Mouse (Mus musculus): ENCODE results near the gene Sdccag8. TPM values are rescaled to one million over a fixed set of nuclear protein-coding genes. Genes with fewer than 3 reads are reported as not detected.

Gene Sdccag8
- polyA plus RNA-seq, 1 experiment from 2014 or later: 17.4 TPM

GRCm38 (mm10) chr1:177039093-177039674 lies 224.7 kb downstream of the Sdccag8 start:
- Histone ChIP-seq H3K4me1 (ENCODE audit: control insufficient read depth, insufficient read depth, low read length) (no peaks in the 10 kb centered on the region; the same call in 1 of the 2 replicates), H3K36me3 (ENCODE audit: control insufficient read depth, insufficient read depth, low read length) (no peaks in the 10 kb centered on the region), H3K27ac (ENCODE audit: low read length) (peak overlapping the region; percentile 49), H3K9me3 (replicated peaks; ENCODE audit: control insufficient read depth, low read length) (no peaks in the 10 kb centered on the region), H3K4me3 (replicated peaks; ENCODE audit: low read length) (no peak overlapping the region), H3K27me3 (ENCODE audit: control insufficient read depth, insufficient read depth, low read length) (no peaks in the 10 kb centered on the region), H3K9ac (ENCODE audit: low read length) (no peak overlapping the region), H3K4me2 (ENCODE audit: low read depth, low read length) (no peak overlapping the region)
- WGBS: 55% methylated on average over 6 of the region's 6 CpGs
- ATAC-seq (ENCODE audit: insufficient read depth, low FRiP score): no peak

DNA sequence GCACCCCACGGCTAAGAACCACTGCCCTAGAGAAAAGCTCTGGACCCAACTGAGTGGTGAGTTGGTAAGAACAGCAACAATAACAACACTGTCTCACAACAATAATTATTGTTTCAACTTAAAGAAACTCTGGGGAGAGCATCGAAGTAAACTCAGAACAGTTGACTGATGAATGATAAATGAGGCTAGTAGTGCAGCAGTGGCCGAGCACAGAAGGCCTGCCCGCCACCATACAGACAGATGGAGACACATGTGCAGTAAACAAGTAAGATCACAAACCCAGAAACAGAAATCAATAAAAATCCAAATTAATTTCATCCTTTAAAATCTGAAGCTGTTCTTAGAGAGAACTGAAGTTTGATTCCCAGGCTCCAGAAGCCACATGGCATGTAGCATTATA lies 225.6 kb downstream of the Sdccag8 start:
- WGBS: 35% methylated on average over 4 of the region's 4 CpGs
- no peak for ATAC-seq (ENCODE audit: insufficient read depth, low FRiP score)
- H3K27ac ChIP-seq (ENCODE audit: low read length): peak overlapping the region; percentile 57

DNA sequence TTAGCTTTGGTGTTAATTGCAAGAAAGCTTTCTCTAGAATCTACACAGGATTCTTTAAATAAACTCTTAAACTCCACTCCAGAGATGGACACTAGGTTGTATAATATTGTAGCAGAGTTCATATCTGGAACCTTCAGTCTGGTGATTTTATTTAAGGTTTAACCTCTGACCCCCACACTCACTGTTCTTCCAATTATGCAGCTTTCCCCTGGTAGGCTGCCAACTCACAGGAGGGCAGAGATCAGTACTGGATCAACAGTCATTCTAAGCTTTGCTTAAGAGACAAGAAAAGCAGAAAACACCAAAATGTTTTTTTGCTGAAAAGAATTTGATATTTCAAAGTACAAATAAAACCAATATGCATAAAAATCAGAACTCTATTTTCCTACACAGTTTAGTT lies 231.4 kb downstream of the Sdccag8 start:
- Histone ChIP-seq H3K9ac (ENCODE audit: low read length) (no peak overlapping the region), H3K27me3 (ENCODE audit: control insufficient read depth, insufficient read depth, low read length) (no peaks in the 10 kb centered on the region), H3K4me2 (ENCODE audit: low read depth, low read length) (no peak overlapping the region), H3K9me3 (replicated peaks; ENCODE audit: control insufficient read depth, low read length) (no peaks in the 10 kb centered on the region), H3K27ac (ENCODE audit: low read length) (no peak overlapping the region), H3K36me3 (ENCODE audit: control insufficient read depth, insufficient read depth, low read length) (no peaks in the 10 kb centered on the region), H3K4me1 (ENCODE audit: control insufficient read depth, insufficient read depth, low read length) (no peaks in the 10 kb centered on the region), H3K4me3 (replicated peaks; ENCODE audit: low read length) (no peak overlapping the region)
- ATAC-seq (ENCODE audit: insufficient read depth, low FRiP score): no peak

More for the DNA sequence above, 225.6 kb downstream of the Sdccag8 start:
- Histone ChIP-seq H3K9ac (ENCODE audit: low read length) (no peak overlapping the region), H3K36me3 (ENCODE audit: control insufficient read depth, insufficient read depth, low read length) (no peaks in the 10 kb centered on the region), H3K4me3 (replicated peaks; ENCODE audit: low read length) (no peak overlapping the region), H3K9me3 (replicated peaks; ENCODE audit: control insufficient read depth, low read length) (no peaks in the 10 kb centered on the region), H3K4me2 (ENCODE audit: low read depth, low read length) (no peak overlapping the region), H3K27me3 (ENCODE audit: control insufficient read depth, insufficient read depth, low read length) (no peaks in the 10 kb centered on the region), H3K4me1 (ENCODE audit: control insufficient read depth, insufficient read depth, low read length) (no peaks in the 10 kb centered on the region; the same call in 1 of the 2 replicates)

GRCm38 (mm10) chr1:177046963-177047362 lies 232.5 kb downstream of the Sdccag8 start:
- H3K9ac ChIP-seq (ENCODE audit: low read length): no peak overlapping the region
- 61% methylated on average over 2 of the region's 2 CpGs for WGBS
- H3K4me3 ChIP-seq (replicated peaks; ENCODE audit: low read length): no peak overlapping the region
- no peak for ATAC-seq (ENCODE audit: insufficient read depth, low FRiP score)
- no peak overlapping the region for H3K27ac ChIP-seq (ENCODE audit: low read length)
- H3K36me3 ChIP-seq (ENCODE audit: control insufficient read depth, insufficient read depth, low read length): no peaks in the 10 kb centered on the region
- no peaks in the 10 kb centered on the region for H3K9me3 ChIP-seq (replicated peaks; ENCODE audit: control insufficient read depth, low read length)
- no peaks in the 10 kb centered on the region for H3K27me3 ChIP-seq (ENCODE audit: control insufficient read depth, insufficient read depth, low read length)
- no peak overlapping the region for H3K4me2 ChIP-seq (ENCODE audit: low read depth, low read length)
- H3K4me1 ChIP-seq (ENCODE audit: control insufficient read depth, insufficient read depth, low read length): no peaks in the 10 kb centered on the region

DNA sequence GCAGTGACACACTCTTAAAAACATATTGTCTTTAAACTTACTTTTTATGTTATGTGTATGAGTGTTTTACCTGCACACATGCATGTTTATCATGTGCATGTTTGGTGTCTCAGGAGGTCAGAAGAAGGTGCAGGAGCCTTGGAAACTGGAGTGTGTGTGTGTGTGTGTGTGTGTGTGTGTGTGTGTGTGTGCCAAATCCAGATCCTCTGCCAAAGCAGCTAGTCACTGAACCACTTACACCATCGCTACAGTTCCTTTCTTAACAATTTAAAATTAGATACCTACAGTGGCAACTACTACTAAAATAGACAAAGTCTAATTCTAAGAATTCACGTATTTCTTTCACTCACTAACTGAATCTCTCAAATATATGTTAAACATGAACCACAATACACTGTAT lies 234.3 kb downstream of the Sdccag8 start:
- ATAC-seq (ENCODE audit: insufficient read depth, low FRiP score): no peak
- H3K4me2 ChIP-seq (ENCODE audit: low read depth, low read length): no peak overlapping the region
- H3K9me3 ChIP-seq (replicated peaks; ENCODE audit: control insufficient read depth, low read length): no peaks in the 10 kb centered on the region
- no peak overlapping the region for H3K4me3 ChIP-seq (replicated peaks; ENCODE audit: low read length)
- no peaks in the 10 kb centered on the region for H3K36me3 ChIP-seq (ENCODE audit: control insufficient read depth, insufficient read depth, low read length)
- H3K9ac ChIP-seq (ENCODE audit: low read length): no peak overlapping the region
- H3K27me3 ChIP-seq (ENCODE audit: control insufficient read depth, insufficient read depth, low read length): no peaks in the 10 kb centered on the region
- 91% methylated on average over 2 of the region's 2 CpGs for WGBS
- H3K27ac ChIP-seq (ENCODE audit: low read length): no peak overlapping the region
- no peaks in the 10 kb centered on the region for H3K4me1 ChIP-seq (ENCODE audit: control insufficient read depth, insufficient read depth, low read length)

GRCm38 (mm10) chr1:177051366-177051963 lies 237.0 kb downstream of the Sdccag8 start:
- no peaks in the 10 kb centered on the region for H3K36me3 ChIP-seq (ENCODE audit: control insufficient read depth, insufficient read depth, low read length)
- H3K27ac ChIP-seq (ENCODE audit: low read length): no peak overlapping the region
- no peaks in the 10 kb centered on the region for H3K4me1 ChIP-seq (ENCODE audit: control insufficient read depth, insufficient read depth, low read length)
- no peak overlapping the region for H3K4me2 ChIP-seq (ENCODE audit: low read depth, low read length)
- ATAC-seq (ENCODE audit: insufficient read depth, low FRiP score): no peak
- no peaks in the 10 kb centered on the region for H3K9me3 ChIP-seq (replicated peaks; ENCODE audit: control insufficient read depth, low read length)
- H3K4me3 ChIP-seq (replicated peaks; ENCODE audit: low read length): no peak overlapping the region
- WGBS: 65% methylated on average over 11 of the region's 11 CpGs
- H3K9ac ChIP-seq (ENCODE audit: low read length): no peak overlapping the region
- H3K27me3 ChIP-seq (ENCODE audit: control insufficient read depth, insufficient read depth, low read length): no peaks in the 10 kb centered on the region

GRCm38 (mm10) chr1:177054891-177055290 lies 240.4 kb downstream of the Sdccag8 start:
- no peak overlapping the region for H3K4me3 ChIP-seq (replicated peaks; ENCODE audit: low read length)
- H3K27me3 ChIP-seq (ENCODE audit: control insufficient read depth, insufficient read depth, low read length): no peaks in the 10 kb centered on the region
- H3K4me1 ChIP-seq (ENCODE audit: control insufficient read depth, insufficient read depth, low read length): no peaks in the 10 kb centered on the region
- H3K27ac ChIP-seq (ENCODE audit: low read length): no peak overlapping the region
- WGBS: 84% methylated on average over 2 of the region's 2 CpGs
- no peak for ATAC-seq (ENCODE audit: insufficient read depth, low FRiP score)
- H3K4me2 ChIP-seq (ENCODE audit: low read depth, low read length): no peak overlapping the region
- H3K9me3 ChIP-seq (replicated peaks; ENCODE audit: control insufficient read depth, low read length): no peaks in the 10 kb centered on the region
- H3K9ac ChIP-seq (ENCODE audit: low read length): no peak overlapping the region
- no peaks in the 10 kb centered on the region for H3K36me3 ChIP-seq (ENCODE audit: control insufficient read depth, insufficient read depth, low read length)

GRCm38 (mm10) chr1:177061761-177062160 lies 247.3 kb downstream of the Sdccag8 start:
- Histone ChIP-seq H3K9me3 (replicated peaks; ENCODE audit: control insufficient read depth, low read length) (no peaks in the 10 kb centered on the region), H3K4me1 (ENCODE audit: control insufficient read depth, insufficient read depth, low read length) (no peaks in the 10 kb centered on the region), H3K4me2 (ENCODE audit: low read depth, low read length) (no peak overlapping the region), H3K36me3 (ENCODE audit: control insufficient read depth, insufficient read depth, low read length) (no peaks in the 10 kb centered on the region), H3K9ac (ENCODE audit: low read length) (no peak overlapping the region), H3K4me3 (replicated peaks; ENCODE audit: low read length) (no peak overlapping the region), H3K27me3 (ENCODE audit: control insufficient read depth, insufficient read depth, low read length) (no peaks in the 10 kb centered on the region), H3K27ac (ENCODE audit: low read length) (no peak overlapping the region)
- 83% methylated on average over 2 of the region's 2 CpGs for WGBS
- ATAC-seq (ENCODE audit: insufficient read depth, low FRiP score): no peak; the same call in 1 of the 2 replicates

DNA sequence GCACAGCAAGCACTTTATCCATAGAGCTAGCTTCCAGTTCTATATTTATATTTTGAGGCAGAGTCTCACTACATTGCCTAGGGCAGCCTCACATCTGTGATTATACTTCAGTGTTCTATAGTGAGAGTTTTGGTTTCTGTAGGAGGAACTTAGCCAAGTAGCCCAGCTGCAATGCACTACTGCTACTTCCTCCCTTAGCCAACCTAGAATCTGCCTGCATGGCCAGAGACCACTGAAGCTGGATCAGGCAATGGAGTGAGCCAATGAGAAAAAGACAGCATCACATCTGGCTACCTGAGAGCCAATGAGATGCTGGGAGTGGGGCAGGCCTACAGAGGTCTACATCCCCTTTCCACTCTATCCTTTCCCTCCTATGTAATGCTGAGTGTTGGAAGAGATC lies 251.3 kb downstream of the Sdccag8 start:
- no peak overlapping the region for H3K4me3 ChIP-seq (replicated peaks; ENCODE audit: low read length)
- no peak overlapping the region for H3K27ac ChIP-seq (ENCODE audit: low read length)
- H3K9ac ChIP-seq (ENCODE audit: low read length): no peak overlapping the region
- no peak overlapping the region for H3K4me2 ChIP-seq (ENCODE audit: low read depth, low read length)
- H3K9me3 ChIP-seq (replicated peaks; ENCODE audit: control insufficient read depth, low read length): no peaks in the 10 kb centered on the region
- no peaks in the 10 kb centered on the region for H3K4me1 ChIP-seq (ENCODE audit: control insufficient read depth, insufficient read depth, low read length)
- H3K36me3 ChIP-seq (ENCODE audit: control insufficient read depth, insufficient read depth, low read length): no peaks in the 10 kb centered on the region
- no peaks in the 10 kb centered on the region for H3K27me3 ChIP-seq (ENCODE audit: control insufficient read depth, insufficient read depth, low read length)
- ATAC-seq (ENCODE audit: insufficient read depth, low FRiP score): no peak

Measured in stomach, embryonic 16.5 days (tissue).